Mouse (Mus musculus): ENCODE data around the gene Ranbp17.

Ranbp17 gene

DNA sequence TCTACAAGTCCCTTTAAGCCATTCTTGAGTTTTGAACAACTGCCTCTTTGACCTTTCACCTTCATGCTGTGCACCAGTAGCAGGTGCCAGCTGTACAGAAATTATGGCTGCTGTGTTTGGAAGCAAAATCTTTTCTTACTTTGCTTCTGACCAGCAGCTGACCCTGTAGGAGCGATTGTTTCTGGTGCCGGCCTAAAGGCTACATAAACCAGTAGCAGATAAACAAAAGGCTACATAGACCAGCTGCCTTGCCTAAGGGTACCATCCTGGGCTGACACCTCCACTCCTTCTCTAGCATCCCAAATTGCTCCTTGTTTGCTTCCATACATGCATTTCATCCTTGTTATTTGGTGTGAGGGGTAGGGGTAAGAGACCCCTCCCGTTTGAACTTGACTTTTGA, 279.4 kb downstream of the Ranbp17 start:
- DNase-seq (ENCODE audit: low read depth, low spot score): no peak

DNA sequence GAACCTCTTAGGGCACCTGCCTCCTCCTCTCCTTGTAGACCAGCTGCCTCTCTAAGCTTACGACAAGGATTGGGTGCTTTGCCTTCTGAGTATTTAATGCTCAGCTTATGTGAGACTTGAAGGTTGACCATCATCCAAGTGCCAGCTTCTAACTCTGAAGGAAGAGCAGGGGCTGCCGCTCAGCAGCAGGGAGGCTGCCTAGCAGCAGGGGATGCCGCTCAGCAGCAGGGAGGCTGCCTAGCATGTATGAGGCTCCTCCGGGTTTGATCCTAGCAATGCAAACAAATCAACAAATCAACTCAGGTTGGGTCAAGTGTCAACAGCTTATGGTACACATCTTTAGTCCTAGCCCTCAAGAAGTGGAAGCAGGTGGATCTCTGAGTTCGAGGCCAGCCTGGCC, 281.5 kb downstream of the Ranbp17 start:
- no peak for DNase-seq (ENCODE audit: low read depth, low spot score)

DNA sequence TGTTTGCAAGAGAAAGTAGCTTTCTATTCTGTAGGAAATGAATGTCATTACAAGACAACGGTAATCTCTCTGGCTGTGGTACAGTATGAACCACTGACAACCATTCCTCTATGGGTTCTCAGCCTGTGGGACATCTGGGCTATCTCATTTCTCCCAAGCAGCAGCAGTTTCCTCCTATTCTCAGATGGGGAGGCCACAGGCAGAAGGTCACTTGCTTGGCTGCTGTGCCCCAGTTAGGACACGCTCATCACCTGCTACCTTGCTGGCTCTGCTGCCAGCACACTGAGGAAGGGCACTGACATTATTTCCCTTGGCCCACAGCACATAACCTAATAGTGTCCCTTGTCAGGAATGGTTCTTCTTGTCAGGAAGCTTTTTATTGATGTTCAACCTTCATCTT, 285.4 kb downstream of the Ranbp17 start:
- DNase-seq (ENCODE audit: low read depth, low spot score): no peak

DNA sequence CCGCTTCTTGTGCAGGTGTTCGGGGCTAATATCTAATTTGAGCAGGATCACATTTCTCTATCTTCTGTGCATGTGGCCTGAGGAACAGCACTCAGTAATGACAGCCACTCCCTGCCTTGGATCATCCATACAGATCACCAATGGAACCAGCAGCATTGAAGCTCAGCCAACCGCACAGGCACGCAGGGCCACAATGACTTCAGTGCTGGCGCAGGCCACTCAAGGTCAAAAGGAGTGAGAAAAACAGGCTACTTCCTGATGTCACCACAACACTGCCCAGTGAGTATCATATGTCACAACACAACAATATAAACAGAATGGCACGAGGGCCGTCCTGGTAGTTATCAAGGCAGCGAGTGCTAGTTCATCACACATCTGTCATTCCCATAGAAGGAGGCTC, 287.0 kb downstream of the Ranbp17 start:
- no peak for DNase-seq (ENCODE audit: low read depth, low spot score)

DNA sequence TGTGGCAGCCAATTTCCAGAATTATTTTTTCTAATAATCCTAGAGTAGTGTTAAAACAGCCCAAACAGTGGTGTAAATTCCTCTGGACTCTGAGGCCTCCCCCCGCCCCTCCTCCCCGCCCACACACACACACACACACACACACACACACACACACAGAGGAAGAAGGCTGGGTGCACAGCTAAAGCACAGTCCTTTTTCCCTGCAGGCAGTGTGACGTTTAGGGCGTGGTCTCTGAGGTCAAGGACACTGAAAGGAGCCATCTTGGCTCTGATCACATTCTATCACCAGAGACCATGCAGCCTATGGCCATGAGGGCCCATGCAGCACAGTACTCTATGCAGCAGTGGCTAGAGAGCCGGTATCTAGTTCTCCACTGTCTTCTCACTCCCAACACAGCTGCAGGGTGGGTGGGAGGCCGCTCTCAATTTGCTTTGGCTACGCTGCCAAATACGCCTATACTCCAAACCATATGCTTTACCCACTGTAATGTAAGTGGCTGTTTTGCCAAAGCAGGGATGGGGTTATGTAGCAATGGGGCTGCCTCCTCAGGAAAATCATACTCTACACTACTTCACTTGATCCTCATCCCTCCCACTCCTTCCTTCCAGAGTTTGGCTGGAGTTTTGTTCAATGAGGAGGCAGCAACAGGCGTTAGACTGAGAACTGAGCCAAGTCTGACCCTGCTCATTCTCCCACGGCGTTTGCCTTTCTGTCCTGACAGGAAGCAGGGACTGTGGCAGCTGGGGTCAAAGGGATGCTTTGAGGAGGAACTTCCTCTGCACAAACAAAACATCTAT, 291.8 kb downstream of the Ranbp17 start:
- peak; percentile 79 for DNase-seq (ENCODE audit: low read depth, low spot score)

DNA sequence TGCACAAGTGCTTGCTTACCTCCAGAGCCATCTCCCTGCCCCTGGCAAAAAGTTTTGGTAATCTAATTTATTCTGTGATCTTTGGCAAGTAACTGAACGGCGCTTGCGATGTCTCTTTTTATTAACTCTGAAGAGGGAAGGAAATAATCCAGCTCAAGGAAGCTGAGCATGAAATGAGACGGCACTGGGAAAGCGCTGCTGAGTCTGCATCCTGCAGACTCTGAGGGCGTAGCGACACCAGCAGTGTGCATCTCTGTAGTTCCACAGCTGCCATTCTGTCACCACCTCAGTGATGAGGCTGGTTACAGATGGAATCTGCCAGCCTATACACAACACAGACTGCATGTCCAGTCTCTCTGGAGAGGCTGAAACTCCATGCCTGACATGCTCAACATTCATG, 292.8 kb downstream of the Ranbp17 start:
- DNase-seq (ENCODE audit: low read depth, low spot score): no peak

DNA sequence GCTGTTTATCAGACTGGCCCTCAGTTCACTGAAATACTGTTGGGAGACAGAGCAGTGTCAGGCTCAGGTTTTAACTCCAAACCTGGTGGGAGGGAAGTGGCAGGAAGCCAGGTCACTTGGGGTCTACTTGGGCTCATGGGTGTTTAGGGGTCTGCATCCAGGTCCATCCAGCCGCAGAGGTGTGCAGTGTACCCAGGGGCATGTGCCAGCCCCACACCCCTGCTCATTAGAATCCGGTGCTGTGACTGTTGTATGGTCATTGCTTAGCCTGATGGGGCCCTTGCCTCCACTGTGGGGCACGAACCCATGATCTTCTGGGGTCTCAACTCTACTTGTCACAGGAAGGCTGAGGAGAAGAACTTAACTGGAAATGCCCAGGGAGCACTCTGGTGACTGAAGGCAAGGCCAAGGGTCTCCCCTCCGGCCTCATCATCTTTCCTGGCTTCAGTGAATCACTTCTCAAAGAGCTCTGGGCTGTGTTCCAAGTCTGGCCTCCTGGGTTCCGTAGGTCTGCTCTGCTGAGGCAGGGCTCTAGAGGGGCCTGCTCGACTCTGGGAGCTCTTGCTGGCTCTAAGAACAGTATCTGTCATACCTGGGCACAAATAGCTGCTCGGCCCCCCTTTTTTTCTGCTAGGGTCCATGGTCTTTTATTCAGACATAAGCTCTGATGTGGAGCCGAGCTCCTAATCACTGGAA, 296.0 kb downstream of the Ranbp17 start:
- no peak for DNase-seq (ENCODE audit: low read depth, low spot score)

DNA sequence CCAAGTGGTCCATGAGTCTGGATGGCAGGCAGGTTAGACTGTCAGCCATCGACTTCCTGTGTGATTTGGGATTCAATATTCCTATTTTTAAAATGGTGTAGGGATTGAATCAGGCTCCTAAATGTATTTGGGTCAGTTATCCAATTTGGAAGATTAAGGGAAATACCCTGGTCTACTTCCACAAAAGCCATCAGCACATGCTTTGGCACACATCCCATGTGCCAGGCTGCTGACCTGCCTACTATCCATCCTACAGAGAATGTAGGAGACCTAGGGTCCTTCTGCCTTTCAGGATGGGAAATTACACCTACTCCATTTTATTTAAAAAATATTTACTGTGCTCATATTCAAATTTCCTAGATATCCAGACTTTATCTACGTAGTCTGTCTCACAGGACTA, 306.1 kb downstream of the Ranbp17 start:
- no peak for DNase-seq (ENCODE audit: low read depth, low spot score)

DNA sequence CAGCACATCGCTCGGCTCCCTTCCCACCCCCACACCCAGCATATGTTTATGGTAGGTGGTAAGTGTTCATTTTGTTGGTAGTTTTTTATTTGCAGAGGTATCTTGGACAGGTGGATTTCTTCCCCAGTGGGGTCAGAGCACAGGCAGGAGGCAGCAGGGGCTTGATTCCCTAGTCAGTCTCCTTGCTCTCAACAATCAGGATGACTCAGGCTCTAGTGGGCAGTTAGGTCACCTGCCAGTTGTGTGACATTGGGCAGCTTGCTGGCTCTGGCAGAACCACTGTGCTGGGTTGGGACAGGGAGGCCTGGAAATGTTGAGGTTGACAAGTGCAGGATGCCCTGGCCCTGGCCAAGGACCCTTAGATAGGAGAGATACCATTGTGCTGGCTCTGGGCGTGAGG, 308.6 kb downstream of the Ranbp17 start:
- no peak for DNase-seq (ENCODE audit: low read depth, low spot score)

DNA sequence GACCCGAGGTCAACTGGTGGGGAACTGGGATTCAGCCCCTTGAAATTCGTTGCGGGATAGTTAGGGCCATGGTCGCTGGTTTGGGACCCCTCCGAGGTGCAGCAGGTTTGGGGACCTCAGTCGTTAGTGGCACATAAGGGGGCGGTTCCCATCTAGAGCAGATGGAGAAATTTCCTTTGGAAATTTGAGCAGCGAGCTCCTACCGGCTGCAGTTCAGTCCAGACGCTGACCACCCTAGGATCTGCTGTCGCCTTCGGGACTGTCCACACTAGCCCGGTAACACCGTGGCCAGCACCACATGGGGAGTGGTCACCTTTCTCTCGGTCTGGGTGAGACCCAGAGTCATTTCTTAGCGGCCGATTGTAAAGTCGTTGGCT, 309.2 kb downstream of the Ranbp17 start:
- DNase-seq (ENCODE audit: low read depth, low spot score): no peak

DNA sequence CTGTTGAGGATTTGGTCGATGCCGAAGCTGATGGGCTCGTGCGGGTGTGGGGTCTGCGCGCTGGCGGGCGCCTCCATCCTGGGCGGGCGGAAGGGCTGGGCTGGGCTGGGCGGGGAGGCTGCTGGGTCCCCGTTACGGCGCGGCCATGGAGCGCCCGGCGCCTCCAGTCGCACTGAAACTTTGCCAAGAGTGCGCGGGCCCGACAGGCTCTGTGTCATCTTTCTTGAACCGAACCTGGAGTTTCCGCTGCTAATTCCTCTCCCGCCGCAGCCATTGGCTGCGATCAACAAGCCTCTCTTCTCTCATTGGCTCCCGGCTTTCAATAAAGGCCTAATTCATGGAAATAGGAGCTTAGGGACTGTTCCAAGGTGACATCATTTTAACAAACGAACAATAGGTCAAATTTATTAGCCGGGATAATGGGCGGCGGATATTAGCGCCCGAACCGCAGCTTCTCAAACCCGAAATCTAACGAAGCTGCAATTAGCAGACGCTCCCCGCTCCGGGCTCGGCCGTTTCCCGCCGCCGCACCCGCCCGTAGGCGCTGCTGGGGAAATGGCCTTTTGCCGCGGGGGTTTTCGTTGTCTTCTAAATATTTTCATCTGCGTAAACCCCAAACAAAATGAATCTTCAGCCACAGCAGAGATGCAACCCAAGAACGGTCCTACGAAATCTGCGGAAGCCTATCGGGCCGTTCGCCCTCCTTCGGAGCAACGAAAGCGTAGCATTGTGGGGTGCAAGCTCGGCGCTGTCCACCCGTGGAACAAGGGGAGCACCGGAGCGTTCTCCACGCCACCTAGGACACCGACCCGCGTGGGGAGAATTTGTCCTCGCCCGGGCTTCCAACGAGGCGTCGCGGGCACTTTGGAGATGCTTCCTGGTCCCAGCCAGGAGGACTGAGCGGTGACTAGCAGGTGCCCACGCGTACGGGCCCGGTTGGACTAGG, 309.9 kb downstream of the Ranbp17 start, which contains the start of gene Tlx3:
Tlx3 (minus strand) TSS at position 207 of the 946 bp plus-strand sequence.
- peak; percentile 93 for DNase-seq (ENCODE audit: low read depth, low spot score)

DNA sequence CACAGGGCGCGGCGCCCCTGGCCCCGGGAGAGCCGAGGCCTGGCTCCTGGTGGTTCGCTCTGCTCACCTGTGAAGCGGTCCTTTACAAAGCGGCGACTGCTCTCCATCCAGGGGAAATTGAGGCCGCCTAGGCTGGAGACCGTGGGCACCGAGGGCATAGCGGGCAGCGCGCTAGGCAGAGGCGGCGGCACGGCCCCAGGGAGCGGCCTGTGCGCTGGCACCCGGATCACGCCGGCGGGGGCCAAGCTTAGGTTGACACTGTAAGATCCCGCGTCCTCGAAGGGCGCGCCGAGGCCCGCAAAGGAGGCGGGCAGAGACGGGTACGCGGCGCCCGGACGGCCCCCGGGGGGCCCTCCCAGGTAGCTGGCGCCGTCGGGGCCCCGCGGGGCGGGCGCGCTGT, 310.6 kb downstream of the Ranbp17 start:
- DNase-seq (ENCODE audit: low read depth, low spot score): peak; percentile 38

DNA sequence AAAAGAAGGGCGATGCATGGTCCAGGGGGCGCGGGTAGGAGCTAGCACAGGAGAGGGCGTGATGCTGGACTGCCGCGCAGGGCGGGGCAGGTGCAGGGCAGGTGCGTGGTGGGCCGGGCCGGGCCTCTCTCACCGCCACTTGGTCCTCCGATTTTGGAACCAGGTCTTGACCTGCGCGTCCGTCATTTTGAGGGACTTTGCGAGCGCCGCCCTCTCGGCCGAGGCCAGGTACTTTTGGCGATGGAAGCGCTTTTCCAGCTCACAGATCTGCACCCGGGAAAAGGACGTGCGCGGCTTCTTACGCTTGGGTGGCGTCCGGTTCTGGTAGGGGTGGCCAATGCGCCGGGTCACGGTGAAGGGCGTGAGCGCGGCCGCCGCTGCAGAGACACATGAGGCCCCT, 311.2 kb downstream of the Ranbp17 start:
- DNase-seq (ENCODE audit: low read depth, low spot score): peak; percentile 59

DNA sequence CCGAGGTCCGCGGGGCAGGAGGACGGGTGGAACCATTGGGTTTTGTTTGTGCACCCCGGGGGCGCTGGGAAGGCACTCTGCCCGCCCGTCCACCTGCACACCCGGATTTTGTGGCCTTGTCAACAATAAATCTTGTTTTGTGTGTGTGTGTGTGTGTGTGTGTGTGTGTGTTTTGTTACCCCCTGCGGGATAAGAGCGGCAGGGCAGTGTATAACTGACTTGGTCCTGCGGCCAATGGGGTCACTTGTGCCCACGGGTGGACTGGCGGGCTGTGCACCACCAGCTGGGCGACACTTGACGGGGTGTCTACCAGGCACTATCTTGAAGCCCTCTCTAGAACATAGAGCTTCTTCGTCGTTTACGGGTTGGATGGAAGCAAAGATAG, 311.9 kb downstream of the Ranbp17 start:
- no peak for DNase-seq (ENCODE audit: low read depth, low spot score)

DNA sequence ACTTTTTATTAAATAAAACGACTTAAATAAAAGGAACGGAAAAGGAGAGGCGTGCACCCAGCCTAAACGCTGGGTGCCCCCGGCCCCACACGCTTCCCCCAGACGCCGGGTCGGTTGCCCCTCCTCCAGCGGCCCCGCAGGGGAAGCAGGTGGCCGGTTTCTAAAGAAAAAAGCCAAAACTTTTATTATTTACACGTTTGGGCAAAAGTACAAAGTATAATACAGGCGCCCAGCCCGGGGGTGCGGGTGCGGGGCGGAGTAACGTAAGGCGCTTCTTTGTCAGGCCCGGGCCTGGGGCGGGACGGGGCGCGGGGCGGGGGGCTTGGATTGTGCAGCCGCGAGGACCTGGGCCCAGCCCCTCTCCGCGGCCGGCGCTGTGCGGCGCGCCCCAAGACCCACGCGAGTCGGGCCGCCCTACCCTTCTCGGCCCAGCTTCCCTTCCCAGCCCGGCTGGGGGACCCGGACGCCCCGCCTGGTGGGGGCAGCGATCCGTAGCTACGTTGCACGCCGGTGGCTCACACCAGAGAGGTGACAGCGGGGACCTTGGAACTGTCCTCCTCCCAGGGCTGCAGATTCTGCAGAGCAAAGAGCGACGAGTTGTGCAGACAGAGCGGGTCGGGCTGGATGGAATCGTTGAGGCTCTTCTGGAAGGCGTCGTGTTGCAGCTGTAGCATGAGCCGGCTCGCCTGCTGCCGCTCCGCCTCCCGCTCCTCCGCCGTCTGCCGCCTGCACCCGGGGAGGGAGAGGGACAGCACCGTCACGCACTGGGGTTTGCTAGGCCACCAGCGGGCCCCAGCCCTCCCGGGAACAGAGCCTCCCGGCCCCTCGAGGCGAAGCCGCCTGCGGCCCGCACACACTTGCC, 312.6 kb downstream of the Ranbp17 start:
- DNase-seq (ENCODE audit: low read depth, low spot score): peak; percentile 66

DNA sequence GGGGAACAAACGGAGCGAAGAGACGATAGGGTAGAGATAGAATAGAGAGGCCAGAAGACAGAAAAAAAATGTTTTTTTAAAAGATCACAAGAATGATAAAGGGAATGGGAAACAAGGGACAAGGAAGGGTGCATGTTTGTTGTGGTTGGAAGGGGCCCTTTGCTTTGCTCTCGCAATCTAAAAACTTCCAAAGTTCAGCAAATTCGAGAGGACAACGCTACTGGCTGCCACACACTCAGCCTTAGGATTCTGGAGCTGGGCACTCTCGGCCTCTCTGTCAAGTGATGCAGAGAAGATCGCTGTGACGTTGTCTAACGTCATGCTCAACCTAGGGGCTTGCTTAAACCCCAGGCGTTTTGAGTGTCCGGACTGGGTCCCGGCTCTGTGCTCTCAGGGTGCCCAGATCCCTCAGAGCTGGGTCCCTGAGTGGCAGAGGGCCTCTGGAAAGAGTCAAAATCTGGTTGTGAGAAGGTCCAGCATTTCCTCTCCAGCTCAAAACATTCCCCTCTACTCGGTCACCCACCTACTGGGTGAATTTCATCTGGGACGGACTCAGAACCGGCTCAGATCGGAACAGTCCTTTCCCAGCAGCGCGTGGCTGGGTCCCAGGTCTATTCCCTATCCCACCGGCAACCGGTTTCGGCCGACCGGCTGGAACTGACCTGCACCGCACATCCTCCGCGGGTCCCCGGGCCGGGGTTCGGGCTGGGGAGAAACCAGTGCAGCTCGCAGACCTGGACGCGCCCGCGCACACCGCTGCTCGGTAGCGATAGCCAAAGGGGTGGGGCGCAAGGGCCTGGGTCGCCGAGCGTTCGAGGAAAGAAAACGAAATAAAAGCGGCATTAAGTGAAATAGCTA, 313.4 kb downstream of the Ranbp17 start:
- DNase-seq (ENCODE audit: low read depth, low spot score): no peak

DNA sequence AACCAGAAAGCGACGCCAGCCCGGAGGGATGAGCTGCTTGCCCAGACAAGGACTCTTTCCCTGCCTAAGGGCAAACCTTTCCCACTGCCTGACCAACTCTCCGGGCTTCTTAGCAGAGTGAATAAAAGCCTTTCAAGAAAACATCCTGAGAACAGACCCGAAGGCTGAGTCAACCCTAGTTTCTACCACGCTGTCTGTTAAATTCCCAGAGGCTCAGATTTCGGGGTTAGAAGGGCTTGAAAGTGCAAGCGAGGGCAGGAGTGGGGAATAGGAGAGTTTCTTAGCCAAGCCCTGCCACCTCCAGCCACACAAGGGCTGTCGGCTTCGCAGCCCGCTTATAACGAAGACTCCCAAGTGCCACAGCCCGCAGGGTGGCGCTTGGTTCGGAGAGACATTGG, 314.4 kb downstream of the Ranbp17 start:
- no peak for DNase-seq (ENCODE audit: low read depth, low spot score)

DNA sequence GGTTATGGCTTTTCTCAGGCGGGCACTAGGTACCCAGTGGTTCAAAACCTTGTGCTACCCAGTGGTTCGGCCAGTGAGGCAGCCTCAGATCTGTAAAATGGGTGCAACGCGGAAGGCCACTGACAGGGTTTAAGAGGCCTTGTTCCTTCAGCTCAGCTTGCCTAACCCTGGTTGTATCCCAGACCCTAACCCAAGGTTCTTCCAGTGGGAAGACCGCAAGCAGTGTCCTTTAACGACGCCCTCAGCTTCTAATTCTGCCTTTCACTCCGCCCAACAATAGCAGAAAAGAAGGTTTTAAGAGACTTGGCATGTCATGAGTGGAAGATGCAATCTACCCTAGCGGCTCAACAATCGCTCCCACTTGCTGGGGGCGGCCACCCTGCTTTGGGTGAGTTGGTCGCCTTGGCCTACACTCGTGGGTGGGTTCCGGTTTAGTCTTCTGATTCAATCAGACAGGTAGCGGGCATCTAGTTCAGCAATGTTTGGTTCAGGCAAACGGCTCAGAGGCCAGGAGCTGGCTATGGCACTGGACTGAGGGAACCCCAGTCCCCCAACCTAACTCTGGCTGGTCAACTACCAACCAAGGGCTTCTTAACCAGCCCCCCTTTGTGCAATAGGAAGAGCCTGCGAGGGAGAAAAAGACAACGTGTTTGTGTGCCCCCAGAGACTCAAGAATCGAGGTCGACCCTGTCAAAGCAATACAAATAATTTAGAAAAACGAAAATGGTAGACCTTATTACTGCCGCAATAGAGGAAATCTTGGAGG, 315.0 kb downstream of the Ranbp17 start:
- no peak for DNase-seq (ENCODE audit: low read depth, low spot score)

DNA sequence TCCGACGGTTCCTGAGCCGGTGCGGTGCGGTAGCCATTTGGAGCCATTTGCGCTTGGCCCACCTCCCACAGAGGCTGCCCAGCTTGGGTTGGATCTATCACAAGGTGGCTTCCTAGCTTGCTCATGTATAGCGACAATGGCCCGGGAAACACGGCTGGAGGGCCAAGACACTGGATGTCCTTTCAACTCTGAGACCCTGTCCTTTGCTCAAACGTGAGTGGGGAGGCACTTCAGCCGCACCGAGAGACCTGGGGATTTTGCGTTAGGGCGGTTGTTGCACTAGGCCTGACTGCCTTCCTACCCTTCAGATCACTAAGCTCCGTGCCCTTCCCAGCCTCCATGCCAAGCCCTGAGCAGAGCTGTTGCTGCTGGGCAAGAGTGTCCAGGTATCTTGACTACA, 315.9 kb downstream of the Ranbp17 start:
- no peak for DNase-seq (ENCODE audit: low read depth, low spot score)

DNA sequence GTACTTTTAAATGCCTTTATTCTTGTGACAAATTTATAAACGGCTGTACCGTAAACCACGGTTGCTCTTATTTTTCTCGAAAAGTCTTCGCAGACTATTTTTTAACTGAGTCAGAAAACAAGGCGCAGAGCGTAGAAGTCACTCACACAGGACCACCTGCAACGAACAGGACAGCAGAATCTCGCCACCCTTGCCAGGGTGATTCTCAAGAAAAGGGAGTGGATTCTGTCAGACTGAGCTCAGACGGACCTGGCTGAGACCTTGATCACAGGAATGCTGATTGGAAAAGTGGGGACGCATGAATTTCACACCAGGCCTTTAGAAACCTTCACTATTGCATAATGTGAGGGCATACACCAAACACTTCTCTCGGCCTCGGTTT, 316.4 kb downstream of the Ranbp17 start:
- no peak for DNase-seq (ENCODE audit: low read depth, low spot score)

Data from R1 (cell line).